Mouse (Mus musculus) cerebellum, adult 9-10 months (tissue): ENCODE measurements around the gene Ndfip2.

Experiments
- DNase-seq: peaks from one replicate; pipeline ENCODE4 v3.0.0; 2022

Ndfip2 gene

DNA sequence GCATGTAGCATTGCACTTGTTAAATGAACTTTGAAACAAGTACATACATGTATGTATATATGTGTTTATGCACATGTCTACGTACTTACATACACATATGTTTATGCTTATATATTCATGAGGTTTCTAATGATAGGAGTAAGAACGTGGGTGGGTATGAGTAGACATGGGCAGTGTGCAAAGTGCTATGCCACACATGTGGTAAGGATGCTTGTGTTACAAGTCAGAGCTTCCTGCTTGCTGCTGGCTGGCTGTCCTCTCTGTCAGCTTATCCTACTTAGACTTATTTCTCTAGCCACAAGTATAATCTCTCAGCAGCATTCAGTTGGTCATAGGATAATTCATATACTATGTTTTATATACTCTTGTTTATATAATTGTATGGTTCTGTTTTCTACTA lies 29.6 kb downstream of the Ndfip2 start:
- no peak for DNase-seq

DNA sequence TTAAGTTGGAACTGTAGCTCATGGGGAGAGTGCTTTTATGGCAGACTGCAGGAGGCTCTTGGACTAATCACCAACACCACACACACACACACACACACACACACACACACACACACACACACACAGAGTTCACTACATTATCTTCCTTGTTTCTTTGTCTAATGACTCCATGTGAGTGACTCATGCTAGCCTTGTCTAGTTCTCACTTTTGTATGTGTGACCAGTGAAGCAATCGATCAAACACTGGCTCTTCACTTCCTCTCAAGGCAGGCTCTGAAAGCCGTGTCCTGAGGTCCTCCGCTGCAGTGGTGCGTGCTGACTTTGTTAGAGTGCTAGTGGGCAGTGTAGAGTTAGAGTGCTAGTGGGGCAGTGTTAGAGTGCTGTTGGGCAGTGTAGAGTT lies 30.2 kb downstream of the Ndfip2 start:
- no peak for DNase-seq

GRCm38 (mm10) chr14:105292139-105292538 lies 33.8 kb downstream of the Ndfip2 start:
- DNase-seq, result no peak

- no peak for DNase-seq
Observed at GRCm38 (mm10) chr14:105293777-105294176, 35.4 kb downstream of the Ndfip2 start.

GRCm38 (mm10) chr14:105295820-105296582 lies 37.6 kb downstream of the Ndfip2 start:
- DNase-seq, result peak; percentile 84

- DNase-seq, result no peak
Observed at GRCm38 (mm10) chr14:105299744-105300255, 41.4 kb downstream of the Ndfip2 start.

DNA sequence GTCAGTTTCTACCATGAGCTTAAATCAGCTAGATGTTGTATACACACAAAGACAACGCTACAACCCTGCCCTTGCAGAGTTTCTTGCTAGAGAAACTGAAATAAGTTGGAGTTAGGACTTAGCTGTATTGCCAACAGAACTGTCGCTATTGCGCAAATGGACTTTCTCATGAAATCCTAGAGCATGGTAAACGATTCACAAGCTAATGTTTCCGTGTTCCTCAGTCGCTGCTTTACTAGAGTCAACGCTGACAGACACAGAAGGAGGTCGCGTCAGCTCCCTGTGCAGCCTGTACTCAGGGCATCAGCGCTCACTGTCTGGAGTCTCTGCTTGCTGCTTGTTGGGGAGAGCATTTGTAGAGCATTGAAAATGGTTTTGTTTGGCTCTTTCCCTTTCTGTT lies 42.2 kb downstream of the Ndfip2 start:
- no peak for DNase-seq

DNA sequence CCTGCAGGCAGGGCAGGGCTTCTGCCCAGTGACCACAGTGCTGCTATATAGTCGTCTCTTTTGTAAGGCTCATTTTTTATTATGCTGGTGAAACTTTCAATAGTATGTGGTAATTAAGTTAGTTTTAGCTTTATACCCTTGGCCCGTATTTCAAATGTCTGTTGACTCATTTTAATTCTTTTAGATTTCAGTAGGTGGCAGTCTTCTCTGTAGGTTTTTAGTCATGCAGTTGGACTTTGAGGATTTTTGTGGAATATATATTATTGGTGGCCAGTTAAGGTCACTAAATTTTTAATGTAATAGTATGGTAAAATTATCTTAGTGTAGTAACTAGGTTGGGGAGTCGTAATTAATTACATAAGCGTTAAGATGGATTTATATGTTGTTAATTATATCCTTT lies 44.3 kb downstream of the Ndfip2 start:
- no peak for DNase-seq

GRCm38 (mm10) chr14:105307716-105308115 lies 49.3 kb downstream of the Ndfip2 start:
- no peak for DNase-seq

- DNase-seq, result no peak
Observed at GRCm38 (mm10) chr14:105312366-105312765, 54.0 kb downstream of the Ndfip2 start.

GRCm38 (mm10) chr14:105312944-105313343 lies 54.6 kb downstream of the Ndfip2 start:
- no peak for DNase-seq

DNA sequence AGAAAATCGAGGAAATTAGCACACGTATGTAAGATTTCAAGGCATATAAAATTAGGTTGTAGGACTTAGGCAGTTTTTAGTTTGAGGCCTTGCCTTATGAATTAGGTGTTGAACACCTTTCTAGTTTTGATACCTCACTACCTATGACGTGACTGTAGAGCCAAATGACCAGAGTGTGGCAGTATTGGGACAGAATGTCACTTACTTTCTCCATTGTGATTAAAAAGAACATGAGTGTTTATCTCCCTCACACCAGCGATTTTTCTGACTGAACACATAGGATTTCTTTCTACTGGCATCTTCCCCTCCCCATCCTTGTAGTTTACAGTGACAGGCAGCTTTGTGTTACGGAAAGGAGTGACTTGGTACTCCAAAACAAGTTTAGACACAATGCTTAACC lies 55.5 kb downstream of the Ndfip2 start:
- DNase-seq, result peak; percentile 59

DNA sequence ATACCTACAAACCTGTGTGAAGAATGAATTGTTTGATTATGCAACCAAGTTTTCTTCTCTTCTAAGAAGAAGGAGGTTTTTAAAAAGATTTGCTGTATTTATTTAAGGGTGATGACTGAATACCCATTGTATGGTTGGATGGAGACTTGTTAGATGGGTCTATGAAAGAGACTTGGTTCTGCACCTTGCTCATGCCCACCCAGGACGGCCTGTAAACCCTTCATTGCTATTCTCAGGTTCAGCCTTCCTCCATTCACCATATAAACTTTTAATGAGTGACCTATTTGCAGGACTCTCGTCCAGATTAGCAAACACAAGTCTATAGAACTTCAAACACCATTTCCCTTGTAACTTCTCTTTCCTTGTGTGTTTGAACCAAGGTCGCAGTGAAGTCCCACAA lies 63.3 kb downstream of the Ndfip2 start:
- DNase-seq, result no peak

GRCm38 (mm10) chr14:105322829-105323228 lies 64.5 kb downstream of the Ndfip2 start:
- DNase-seq, result no peak

- DNase-seq, result no peak
Observed at GRCm38 (mm10) chr14:105323448-105323847, 65.1 kb downstream of the Ndfip2 start.

DNA sequence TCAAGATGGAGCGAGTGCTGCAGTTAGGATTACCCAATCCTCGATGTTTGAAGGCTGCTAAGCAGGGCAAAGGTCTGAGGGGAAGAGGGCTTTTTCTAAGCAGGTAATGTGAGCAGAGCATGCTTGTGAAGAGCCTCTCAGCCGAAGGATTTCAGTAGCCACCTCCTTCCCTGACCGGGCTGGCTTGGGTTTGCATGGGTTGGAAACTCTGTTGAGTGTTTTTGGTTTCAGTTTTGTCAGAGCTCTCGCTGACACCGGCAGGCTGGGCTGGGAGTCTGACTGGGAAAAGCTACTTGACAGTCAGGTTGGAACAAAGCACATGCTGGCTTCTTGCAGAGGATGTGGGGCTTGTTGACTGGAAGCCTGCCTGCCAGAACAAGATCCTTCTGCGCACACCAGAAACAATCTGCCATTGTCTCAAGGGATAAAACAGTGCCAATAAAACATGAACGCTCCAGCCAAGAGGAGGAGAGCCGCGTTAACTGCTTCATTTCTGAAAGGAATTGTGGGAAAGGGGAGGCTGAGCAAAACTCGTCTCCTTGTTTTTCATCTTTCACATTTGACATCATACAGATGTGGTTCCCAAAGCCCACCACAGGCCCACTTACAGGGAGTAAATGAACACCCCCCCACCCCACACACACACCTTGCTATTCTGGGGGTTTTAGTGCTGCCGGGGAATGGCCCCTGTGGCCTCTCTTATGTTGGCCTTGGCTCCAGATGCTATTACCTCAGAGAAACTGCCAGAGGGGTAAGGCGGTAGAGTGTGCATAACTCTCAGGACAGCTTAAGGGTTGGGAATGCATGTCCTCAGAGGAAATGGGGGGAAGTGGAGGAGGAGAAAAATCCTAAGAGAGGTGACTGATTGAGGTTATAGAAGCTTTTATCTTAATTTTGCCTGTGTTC lies 70.3 kb downstream of the Ndfip2 start:
- peak; percentile 84 for DNase-seq

DNA sequence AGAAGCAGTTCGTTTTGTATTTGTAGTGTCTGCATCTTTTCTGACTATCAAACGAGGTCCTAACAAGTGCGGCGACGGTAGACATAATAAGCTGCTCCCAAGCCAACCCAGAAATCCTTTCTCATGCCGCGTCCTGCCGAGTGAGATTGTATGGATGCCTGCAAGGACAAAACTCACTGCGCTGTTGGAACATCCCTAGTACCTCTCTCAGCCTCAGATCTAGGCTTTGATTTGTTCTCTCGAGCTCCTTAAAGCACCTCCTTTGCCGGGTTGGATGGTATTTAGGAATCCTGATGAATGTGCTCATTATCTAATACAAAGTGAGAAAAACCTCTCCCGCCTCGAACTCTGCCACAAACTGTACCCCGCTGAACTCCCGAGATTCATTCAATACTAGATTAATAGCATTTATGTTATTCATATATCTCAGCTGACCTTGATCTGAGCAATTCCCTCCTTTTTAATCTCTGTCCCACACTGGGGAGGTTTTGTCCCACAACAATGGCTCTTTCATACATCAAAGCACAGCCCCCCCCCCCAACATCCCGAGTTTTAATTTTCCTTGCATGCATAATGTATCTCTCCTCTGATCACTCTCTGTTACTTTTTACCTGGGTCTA lies 75.2 kb downstream of the Ndfip2 start:
- peak; percentile 73 for DNase-seq

GRCm38 (mm10) chr14:105341765-105342164 lies 83.4 kb downstream of the Ndfip2 start:
- DNase-seq, result no peak

DNA sequence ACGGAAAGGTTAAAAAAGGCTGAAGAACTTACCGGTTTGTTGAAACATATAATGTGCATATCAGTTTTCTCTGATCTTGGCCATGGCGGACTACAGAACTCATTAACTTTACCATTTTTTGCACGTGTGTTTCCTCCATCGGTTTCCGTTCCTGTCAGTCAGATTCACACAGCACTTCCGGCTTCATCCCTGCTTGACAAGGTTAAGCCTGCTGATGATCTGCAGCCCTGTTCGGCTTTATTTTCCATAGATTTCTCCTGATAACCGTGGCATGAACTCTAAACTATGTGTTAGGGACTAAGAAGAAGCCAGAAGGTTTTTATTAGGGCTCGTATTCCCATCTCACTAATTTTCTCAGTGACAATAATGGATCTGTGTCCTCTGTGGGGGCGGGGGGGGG lies 95.7 kb downstream of the Ndfip2 start:
- DNase-seq, result no peak
